Mouse (Mus musculus) liver, adult (tissue): ENCODE measurements around the gene Selenoi.

Experiments used
- GATA4 ChIP-seq: IDR thresholded peaks from 2 replicates; pipeline ENCODE4 v1.6.1; 2014; ENCODE audit warnings: mild to moderate bottlenecking, low read length; ENCODE audit not compliant: insufficient replicate concordance

Selenoi gene

DNA sequence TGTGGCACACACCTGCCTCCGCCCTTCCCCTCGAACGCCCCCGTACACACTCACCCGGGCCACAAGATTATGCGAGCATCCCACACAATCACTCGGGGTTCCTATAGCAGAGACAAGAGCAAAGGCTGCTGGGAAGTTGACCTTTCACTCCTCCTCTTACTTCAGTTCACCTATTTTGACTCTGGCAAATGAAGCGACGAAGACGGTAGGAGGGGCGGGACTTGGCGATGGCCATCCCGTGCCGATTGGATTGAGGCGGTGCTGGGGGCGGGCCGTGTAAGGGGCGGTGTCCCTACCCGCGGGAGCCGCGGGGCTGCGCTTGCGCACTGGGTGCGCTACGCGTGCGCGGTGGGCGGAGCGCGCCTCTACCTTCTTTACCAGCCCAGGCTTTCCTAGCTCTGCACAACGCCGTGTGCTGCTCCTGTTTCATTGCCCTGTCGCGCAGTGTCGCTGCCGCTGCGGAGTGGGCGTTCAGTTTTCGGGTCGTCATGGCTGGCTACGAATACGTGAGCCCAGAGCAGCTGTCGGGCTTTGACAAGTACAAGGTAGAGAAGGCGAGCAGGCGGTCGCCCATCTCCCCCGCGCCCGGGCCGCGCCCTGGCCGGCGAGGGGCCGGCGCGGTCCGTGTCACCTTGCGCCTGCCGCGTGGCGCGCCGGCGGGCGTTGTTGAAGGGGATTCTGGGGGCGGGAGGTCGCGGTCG is at the start of gene Selenoi:
TSS of gene Selenoi (plus strand) at position 311 of the 701 bp plus-strand sequence.
- TF ChIP-seq GATA4, result no peak

DNA sequence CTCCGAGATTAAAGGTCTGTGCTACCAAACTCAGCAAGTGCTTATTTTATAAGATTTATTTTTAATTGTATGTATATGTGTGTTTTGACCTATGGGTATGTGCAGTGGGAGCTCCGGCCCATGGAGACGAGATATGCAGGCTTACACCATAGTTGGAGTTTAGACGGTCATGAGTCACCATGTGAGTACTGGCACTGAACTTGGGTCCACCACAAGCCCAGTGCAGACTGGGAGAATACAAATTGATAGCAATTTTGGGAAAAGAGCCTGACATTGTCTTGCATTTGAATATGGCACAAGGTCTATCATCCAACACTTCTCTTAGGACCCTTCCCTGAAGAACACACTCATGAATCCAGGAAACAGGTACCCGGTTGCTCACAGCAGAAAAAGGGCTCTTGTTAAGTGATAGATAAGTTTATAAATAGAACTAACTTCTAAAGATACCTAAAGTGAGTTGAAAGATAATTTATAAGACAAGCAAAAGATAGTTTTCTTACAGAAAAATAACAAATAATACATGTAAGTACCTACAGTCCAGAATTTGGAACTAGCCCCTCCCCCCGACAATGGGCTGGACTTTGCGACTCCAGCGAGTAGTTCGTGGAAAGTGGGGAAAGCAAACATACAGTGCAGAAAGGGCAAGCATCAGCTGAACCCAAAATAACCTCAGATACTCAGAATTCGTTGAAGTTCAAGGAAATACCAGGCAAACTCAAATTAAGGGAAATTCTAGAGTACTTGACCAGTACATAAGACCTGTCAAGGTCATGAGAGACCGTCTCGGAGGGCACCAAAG is 44.5 kb upstream of the Selenoi start:
- TF ChIP-seq GATA4, result no peak

GRCm38 (mm10) chr5:30192452-30192851 is 39.9 kb upstream of the Selenoi start:
- no peak for TF ChIP-seq GATA4

DNA sequence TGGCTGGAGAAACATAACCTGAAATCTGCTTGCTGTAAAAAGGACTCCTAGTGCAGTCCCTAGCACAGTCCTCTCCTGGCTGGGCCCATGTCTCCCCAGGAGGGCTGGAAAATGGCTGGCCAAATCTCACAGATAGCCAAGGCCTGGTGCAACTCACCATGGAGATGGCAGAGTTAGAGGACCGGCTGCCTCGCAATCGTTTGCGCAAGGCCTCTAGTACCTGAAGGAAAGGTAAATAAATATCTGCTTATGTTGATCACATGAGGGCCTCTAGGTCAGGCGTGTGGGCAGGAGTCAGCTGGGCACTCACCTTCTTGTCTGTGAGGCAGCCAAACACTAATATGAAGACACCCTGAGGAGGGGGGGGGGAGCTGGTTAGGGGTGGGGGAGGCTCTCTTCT is 37.0 kb upstream of the Selenoi start:
- no peak for TF ChIP-seq GATA4

DNA sequence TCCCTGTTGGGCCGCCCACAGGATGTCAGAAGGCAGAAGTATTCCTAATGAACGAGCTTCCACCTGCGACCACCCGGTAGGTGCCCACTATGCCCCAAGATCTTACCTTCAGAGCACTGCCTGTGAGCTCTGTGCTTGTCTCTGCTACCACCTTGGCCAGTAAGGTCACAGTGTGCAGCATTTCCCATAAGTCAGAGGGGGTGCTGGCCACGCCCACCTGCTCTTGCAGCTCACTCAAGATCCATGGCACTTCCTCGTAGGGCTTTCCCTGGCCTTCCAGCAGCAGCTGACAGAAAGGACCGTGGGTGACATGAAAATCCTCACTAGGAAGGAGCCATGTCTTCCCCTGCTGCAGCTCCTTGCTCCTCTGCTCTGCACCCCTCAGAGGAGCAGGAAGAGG is 34.1 kb upstream of the Selenoi start:
- no peak for TF ChIP-seq GATA4

DNA sequence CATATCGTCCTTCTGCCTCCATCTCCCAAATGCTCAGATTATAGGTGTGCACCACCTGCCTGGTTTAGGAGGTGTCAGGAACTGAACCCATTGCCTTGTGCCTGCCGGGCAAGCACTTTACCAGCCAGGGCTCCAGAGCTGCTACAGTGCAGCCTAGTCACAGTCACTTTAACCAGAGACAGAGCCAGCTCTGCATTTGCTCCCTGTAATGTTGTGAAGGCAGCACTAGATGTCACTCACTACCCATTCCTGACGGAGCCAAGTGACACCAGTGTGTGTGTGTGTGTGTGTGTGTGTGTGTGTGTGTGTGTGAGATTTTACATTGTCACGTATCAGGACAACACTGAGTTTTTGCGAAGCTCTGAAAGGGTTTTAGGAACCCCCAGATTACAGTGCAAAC is 30.9 kb upstream of the Selenoi start:
- no peak for TF ChIP-seq GATA4

GRCm38 (mm10) chr5:30202221-30202620 is 30.2 kb upstream of the Selenoi start:
- no peak for TF ChIP-seq GATA4

DNA sequence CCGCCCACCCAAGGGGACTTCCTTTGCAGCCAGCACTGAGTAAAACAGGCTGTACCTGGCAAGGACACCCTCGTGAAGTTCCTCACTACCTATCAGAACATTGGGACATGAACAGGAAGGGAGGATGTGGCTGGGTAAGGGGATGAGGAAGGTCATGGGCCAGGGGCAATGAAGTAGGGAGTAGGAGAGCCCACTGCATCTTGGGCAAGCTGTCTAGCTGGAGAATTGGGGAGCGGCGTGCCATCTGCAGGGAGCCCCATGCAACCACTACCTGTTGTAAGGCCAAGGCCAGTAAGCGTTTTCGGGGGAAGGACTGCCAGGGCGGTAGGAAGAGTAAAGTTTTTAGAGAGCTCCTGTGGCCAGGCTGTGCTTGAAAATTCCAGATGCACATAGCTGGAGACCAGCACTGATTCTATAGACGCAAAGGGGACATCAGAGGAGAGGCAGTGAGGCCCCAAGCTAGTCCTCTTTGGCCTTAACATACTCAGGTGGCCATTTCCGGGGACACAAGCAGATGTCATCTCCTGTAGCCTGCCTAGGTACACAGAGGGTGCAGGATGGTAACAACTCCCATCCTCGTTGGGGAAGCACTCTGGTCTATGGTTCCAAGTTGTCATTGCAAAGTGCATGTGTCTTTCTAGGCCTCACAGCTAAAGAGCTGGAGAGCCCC is 29.0 kb upstream of the Selenoi start:
- TF ChIP-seq GATA4, result no peak

DNA sequence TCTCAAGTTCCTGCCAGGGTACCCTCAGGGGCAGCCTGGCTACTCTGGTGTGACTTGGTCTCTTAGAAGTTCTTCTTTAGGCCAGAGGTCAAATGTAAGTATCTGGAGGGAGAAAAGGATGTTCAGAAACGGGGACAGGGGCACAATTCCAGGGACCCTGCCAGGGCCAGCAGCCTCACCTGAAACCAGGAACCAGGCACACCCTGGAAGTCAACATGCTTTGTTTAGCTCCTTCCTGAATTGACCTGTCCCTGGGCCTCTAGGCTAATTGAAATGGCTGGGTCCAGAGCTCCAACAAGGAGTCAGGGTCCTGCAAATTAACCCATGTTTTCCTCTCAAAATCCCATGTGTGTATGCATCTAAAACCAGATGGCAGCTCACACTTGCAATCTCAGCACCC is 27.9 kb upstream of the Selenoi start:
- no peak for TF ChIP-seq GATA4

DNA sequence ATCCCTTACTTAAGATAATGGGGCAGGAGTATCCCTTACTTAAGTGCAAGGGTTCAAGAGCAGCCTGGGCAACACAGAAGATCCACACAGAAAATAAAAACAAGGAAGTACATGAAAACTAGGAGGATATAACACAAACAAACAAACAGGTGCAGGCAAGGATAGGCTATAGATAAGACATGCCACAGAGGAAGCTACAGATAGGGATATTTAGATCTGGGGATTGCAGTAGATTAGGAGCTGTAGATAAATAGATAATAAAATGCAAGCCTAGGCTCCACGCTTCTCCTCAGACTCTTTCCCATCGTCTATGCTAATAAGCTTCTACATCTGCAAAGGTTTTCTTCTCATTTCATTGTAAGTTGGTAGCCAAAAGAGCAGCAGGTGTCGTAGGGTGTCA is 27.3 kb upstream of the Selenoi start:
- no peak for TF ChIP-seq GATA4

DNA sequence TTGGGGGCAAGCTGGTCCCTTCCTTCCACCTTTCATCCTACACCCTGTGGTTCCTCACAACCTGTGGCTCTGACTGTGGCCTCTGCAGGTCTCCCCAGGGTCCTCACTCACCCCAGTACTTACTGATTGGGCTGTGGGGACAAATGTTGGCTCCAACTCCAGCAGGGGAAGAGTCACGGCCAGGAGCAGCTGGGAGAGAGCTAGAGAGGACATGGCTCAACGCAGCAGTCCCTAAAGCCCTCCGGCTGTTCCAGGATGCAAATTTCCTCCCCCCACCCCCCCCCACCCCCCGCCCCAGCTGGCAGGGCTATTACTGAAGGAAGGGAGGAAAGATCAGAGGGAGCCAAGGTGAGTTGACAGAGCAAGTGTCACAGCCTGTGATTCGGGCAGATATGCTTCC is 26.9 kb upstream of the Selenoi start, which contains the start of gene Adgrf3:
TSS of gene Adgrf3 (minus strand) at position 230 of the 400 bp plus-strand sequence.
- no peak for TF ChIP-seq GATA4

- no peak for TF ChIP-seq GATA4
These were observed 25.1 kb upstream of the Selenoi start for GRCm38 (mm10) chr5:30207276-30207675.

- TF ChIP-seq GATA4, result no peak
These were observed 17.5 kb upstream of the Selenoi start for GRCm38 (mm10) chr5:30214889-30215288.

- no peak for TF ChIP-seq GATA4
These were observed 16.4 kb upstream of the Selenoi start for GRCm38 (mm10) chr5:30215970-30216369.

- TF ChIP-seq GATA4, result no peak
These were observed 12.7 kb upstream of the Selenoi start for GRCm38 (mm10) chr5:30219715-30220114.

GRCm38 (mm10) chr5:30220666-30221065 is 11.7 kb upstream of the Selenoi start:
- no peak for TF ChIP-seq GATA4
